Mouse (Mus musculus) liver, adult 2 months (tissue): ENCODE results near the gene Speg.

ENCODE experiments used
- CTCF ChIP-seq: fragments of 200-500 bp; IDR thresholded peaks from 2 replicates; pipeline ENCODE4 v1.5.1; 2011; ENCODE audit warnings: low read depth, low read length, control low read depth
- POLR2A ChIP-seq: fragments of 200-500 bp; IDR thresholded peaks from 2 replicates; pipeline ENCODE4 v1.6.1; 2011; ENCODE audit warnings: low read length, control low read depth; ENCODE audit not compliant: insufficient read depth; ENCODE audit errors: extremely low read depth

DNA sequence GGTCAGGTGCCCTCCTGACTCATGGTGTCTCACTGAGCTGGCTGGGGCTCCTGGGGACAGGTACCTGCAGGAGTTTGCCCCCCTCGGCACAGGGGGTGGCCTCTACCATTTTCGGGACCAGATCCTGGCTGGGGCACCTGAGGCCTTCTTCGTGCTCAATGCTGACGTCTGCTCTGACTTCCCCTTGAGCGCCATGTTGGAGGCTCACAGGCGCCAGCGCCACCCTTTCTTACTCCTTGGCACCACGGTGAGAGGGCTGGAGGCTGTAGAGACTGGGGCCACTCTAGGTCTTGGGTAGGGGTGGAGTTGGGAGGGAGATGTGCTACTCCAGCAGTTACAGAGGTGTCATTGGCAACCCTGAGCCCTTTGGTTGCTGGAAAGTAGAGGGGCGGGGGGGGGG, 63.7 kb downstream of the Speg start:
- TF ChIP-seq CTCF (no peak), POLR2A (no peak)
